Mouse (Mus musculus) small intestine, adult 2 months (tissue): ENCODE measurements around the gene Adamts13.

Experiments
- CTCF ChIP-seq: fragments of 200-500 bp; IDR thresholded peaks from 2 replicates; pipeline ENCODE4 v1.5.1; 2012; ENCODE audit warnings: low read depth, mild to moderate bottlenecking, control low read depth, inconsistent platforms, low read length, moderate library complexity, mixed read lengths; ENCODE audit not compliant: insufficient replicate concordance, insufficient read length; ENCODE audit errors: extremely low read depth
- POLR2A ChIP-seq: fragments of 200-500 bp; IDR thresholded peaks from 2 replicates; pipeline ENCODE4 v1.6.1; 2012; ENCODE audit warnings: low read depth, mild to moderate bottlenecking, control low read depth, inconsistent platforms, low read length, moderate library complexity

- TF ChIP-seq CTCF (no peak), POLR2A (no peak)
These were observed 11.4 kb downstream of the Adamts13 start for GRCm38 (mm10) chr2:26984640-26985039.
